Mouse (Mus musculus) frontal cortex, adult (tissue): ENCODE results near the gene Brca1.
A peak's percentile ranks its signal among the peaks of the same experiment; 100 is the strongest.
"Not testable (repeated sequence)": the region's sequence is repeated elsewhere in the genome, so short reads cannot be mapped to it uniquely, and the experiment has no call there.

Experiments used
- ATAC-seq: cut with Nextera tagmentation; 2 replicates; pipeline ENCODE4 v1.9.2; 2017; ENCODE audit warnings: mild to moderate bottlenecking, moderate library complexity, mixed read lengths; ENCODE audit not compliant: low TSS enrichment

Brca1 gene

GRCm38 (mm10) chr11:101551751-101552475 lies at the start of gene Brca1, which contains the start of gene Nbr1:
TSS of gene Brca1 (minus strand) at chr11:101551955.
TSS of gene Nbr1 (plus strand) at chr11:101552149.
- ATAC-seq = peak; percentile 72

GRCm38 (mm10) chr11:101599156-101599555 lies 47.4 kb upstream of the Brca1 start, which contains the start of gene Gm11634:
TSS of gene Gm11634 (minus strand) at chr11:101599256.
- ATAC-seq = no peak

- ATAC-seq = no peak
Observed at GRCm38 (mm10) chr11:101589989-101590624, 38.4 kb upstream of the Brca1 start.

- no peak for ATAC-seq
Observed at GRCm38 (mm10) chr11:101589444-101589843, 37.7 kb upstream of the Brca1 start.

GRCm38 (mm10) chr11:101588868-101589267 lies 37.1 kb upstream of the Brca1 start:
- ATAC-seq = no peak

GRCm38 (mm10) chr11:101587676-101588075 lies 35.9 kb upstream of the Brca1 start:
- peak; percentile 62; the same call in 1 of the 2 replicates for ATAC-seq

- ATAC-seq = no peak
Observed at GRCm38 (mm10) chr11:101585805-101586204, 34.0 kb upstream of the Brca1 start.

- not testable (repeated sequence) for ATAC-seq
Observed at GRCm38 (mm10) chr11:101585031-101585430, 33.3 kb upstream of the Brca1 start.

GRCm38 (mm10) chr11:101583205-101583604 lies 31.4 kb upstream of the Brca1 start:
- no peak for ATAC-seq

GRCm38 (mm10) chr11:101582054-101583035 lies 30.6 kb upstream of the Brca1 start, which contains the start of gene Tmem106a:
TSS of gene Tmem106a (plus strand) at chr11:101582242.
- no peak for ATAC-seq

- no peak for ATAC-seq
Observed at GRCm38 (mm10) chr11:101581081-101581764, 29.5 kb upstream of the Brca1 start.

GRCm38 (mm10) chr11:101576116-101576515 lies 24.4 kb upstream of the Brca1 start:
- no peak for ATAC-seq

GRCm38 (mm10) chr11:101568421-101568820 lies 16.7 kb upstream of the Brca1 start:
- ATAC-seq = no peak

GRCm38 (mm10) chr11:101562391-101562790 lies 10.6 kb upstream of the Brca1 start:
- ATAC-seq = no peak

- ATAC-seq = no peak
Observed at GRCm38 (mm10) chr11:101556954-101557353, 5.2 kb upstream of the Brca1 start.

GRCm38 (mm10) chr11:101556541-101556940 lies 4.8 kb upstream of the Brca1 start:
- ATAC-seq = no peak

- no peak for ATAC-seq
Observed at GRCm38 (mm10) chr11:101553354-101553930, 1.7 kb upstream of the Brca1 start.

GRCm38 (mm10) chr11:101552476-101553300 lies 933 bp upstream of the Brca1 start:
- peak; percentile 96 for ATAC-seq

- ATAC-seq = no peak
Observed at GRCm38 (mm10) chr11:101548526-101548925, 3.2 kb downstream of the Brca1 start.

- peak; percentile 47; the same call in 1 of the 2 replicates for ATAC-seq
Observed at GRCm38 (mm10) chr11:101544132-101544531, 7.6 kb downstream of the Brca1 start.
